Mouse (Mus musculus): Measurements from ENCODE around the gene Lsm7. TPM values are rescaled to one million over a fixed set of nuclear protein-coding genes. Genes with fewer than 3 reads are reported as not detected.

Gene Lsm7
- 10.1 and 19.3 TPM in 2 replicates for total RNA-seq (2023)

GRCm38 (mm10) chr10:80854913-80855748 is at the start of gene Lsm7, which contains the start of gene Sppl2b:
TSS of gene Lsm7 (minus strand) at chr10:80855209.
TSS of gene Sppl2b (plus strand) at chr10:80855275.

GRCm38 (mm10) chr10:80900318-80901247 is 45.6 kb upstream of the Lsm7 start, which contains the start of gene Timm13:
TSS of gene Timm13 (minus strand) at chr10:80900969.

GRCm38 (mm10) chr10:80871581-80871980 is 16.6 kb upstream of the Lsm7 start, which contains the start of gene Tmprss9:
TSS of gene Tmprss9 (plus strand) at chr10:80871848.

GRCm38 (mm10) chr10:80843931-80844547 is 11.0 kb downstream of the Lsm7 start, which contains the start of gene Lingo3:
TSS of gene Lingo3 (minus strand) at chr10:80844039.

GRCm38 (mm10) chr10:80826151-80827062 is 28.6 kb downstream of the Lsm7 start, which contains the start of gene Oaz1:
TSS of gene Oaz1 (plus strand) at chr10:80826656.

GRCm38 (mm10) chr10:80813366-80813765 is 41.6 kb downstream of the Lsm7 start, which contains the start of gene Jsrp1:
TSS of gene Jsrp1 (minus strand) at chr10:80813498.

GRCm38 (mm10) chr10:80804916-80805315 is 50.1 kb downstream of the Lsm7 start, which contains the start of gene Amh:
TSS of gene Amh (plus strand) at chr10:80805243.

Other genes with a start within 250 kb of the Lsm7 start
- gene Gm49322, start 249.2 kb downstream of the Lsm7 start, total RNA-seq (2023): 0.77 and 0.98 TPM in 2 replicates
- 101 and 129 TPM in 2 replicates for gene Csnk1g2, start 232.4 kb downstream of the Lsm7 start, total RNA-seq (2023)
- 12.4 and 15.2 TPM in 2 replicates for gene Btbd2, start 198.1 kb downstream of the Lsm7 start, total RNA-seq (2023)
- gene Mknk2, start 177.1 kb downstream of the Lsm7 start, total RNA-seq (2023): 181 and 193 TPM in 2 replicates
- gene Mob3a, start 153.2 kb downstream of the Lsm7 start, total RNA-seq (2023): 140 and 155 TPM in 2 replicates
- 8.4 and 14.1 TPM in 2 replicates for gene Izumo4, start 153.0 kb downstream of the Lsm7 start, total RNA-seq (2023)
- 99.7 and 123 TPM in 2 replicates for gene Ap3d1, start 112.9 kb downstream of the Lsm7 start, total RNA-seq (2023)
- 21.3 and 32.2 TPM in 2 replicates for gene Dot1l, start 100.0 kb downstream of the Lsm7 start, total RNA-seq (2023)
- 39.7 and 47.3 TPM in 2 replicates for gene Sf3a2, start 57.0 kb downstream of the Lsm7 start, total RNA-seq (2023)
- gene Plekhj1, start 56.6 kb downstream of the Lsm7 start, total RNA-seq (2023): 62.9 and 84.6 TPM in 2 replicates
- 0.77 and 1.2 TPM in 2 replicates for gene Amh, start 50.0 kb downstream of the Lsm7 start, total RNA-seq (2023)
- not detected in 2 replicates for gene Jsrp1, start 41.7 kb downstream of the Lsm7 start, total RNA-seq (2023)
- 506 and 673 TPM in 2 replicates for gene Oaz1, start 28.6 kb downstream of the Lsm7 start, total RNA-seq (2023)
- gene Lingo3, start 11.2 kb downstream of the Lsm7 start, total RNA-seq (2023): not detected in 2 replicates
- 14.0 and 15.8 TPM in 2 replicates for gene Sppl2b, start 66 bp upstream of the Lsm7 start, total RNA-seq (2023)
- not detected in 2 replicates for gene Tmprss9, start 16.6 kb upstream of the Lsm7 start, total RNA-seq (2023)
- gene Timm13, start 45.8 kb upstream of the Lsm7 start, total RNA-seq (2023): 35.2 and 38.8 TPM in 2 replicates
- 17.8 and 24.7 TPM in 2 replicates for gene Lmnb2, start 63.0 kb upstream of the Lsm7 start, total RNA-seq (2023)
- gene Gadd45b, start 74.9 kb upstream of the Lsm7 start, total RNA-seq (2023): 50.6 and 86.7 TPM in 2 replicates
- gene Gng7, start 159.7 kb upstream of the Lsm7 start, total RNA-seq (2023): 0.23 and 0.92 TPM in 2 replicates
- not detected in 2 replicates for gene Diras1, start 170.5 kb upstream of the Lsm7 start, total RNA-seq (2023)
- 11.5 and 13.1 TPM in 2 replicates for gene Slc39a3, start 182.2 kb upstream of the Lsm7 start, total RNA-seq (2023)
- gene Sgta, start 205.0 kb upstream of the Lsm7 start, total RNA-seq (2023): 47.2 and 56.7 TPM in 2 replicates
- 4.0 TPM in 2 replicates for gene Thop1, start 214.8 kb upstream of the Lsm7 start, total RNA-seq (2023)
- 0.25 and 0.34 TPM in 2 replicates for gene Creb3l3, start 243.7 kb upstream of the Lsm7 start, total RNA-seq (2023)